Mouse (Mus musculus): ENCODE measurements at regions not wholly inside any gene's neighbourhood (a gene's known extent, or its start where the extent isn't known, plus 50 kb on each side); places are given as distances from the start of the nearest gene placed in this dataset.
A peak's percentile ranks its signal among the peaks of the same experiment; 100 is the strongest.

GRCm38 (mm10) chr2:173379736-173380135 is 103.4 kb upstream of the Pmepa1 start:
- H3K4me3 ChIP-seq (ENCODE audit: low read depth, low read length): no peak overlapping the region
- H3K9me3 ChIP-seq (ENCODE audit: control insufficient read depth): no peaks in the 10 kb centered on the region
- WGBS: 63% methylated on average over 1 of the region's 1 CpGs
- H3K4me1 ChIP-seq (replicated peaks; ENCODE audit: control insufficient read depth, insufficient read depth, low read length): peaks cover 3% of the 10 kb centered on the region; the same call in 1 of the 2 replicates
- H3K9ac ChIP-seq (ENCODE audit: low read depth, low read length): no peak overlapping the region
- no peaks in the 10 kb centered on the region for H3K36me3 ChIP-seq (ENCODE audit: control insufficient read depth, insufficient read depth)
- H3K4me2 ChIP-seq (replicated peaks; ENCODE audit: low read depth): no peak overlapping the region
- ATAC-seq: no peak
- no peaks in the 10 kb centered on the region for H3K27me3 ChIP-seq (replicated peaks; ENCODE audit: control insufficient read depth, insufficient read depth, low read length)
- no peak overlapping the region for H3K27ac ChIP-seq (ENCODE audit: low read depth, low read length)
- no peak for TF ChIP-seq CTCF (IDR thresholded peaks at IDR 0.05; ENCODE audit: low read depth)

- 41% methylated on average over 3 of the region's 3 CpGs for WGBS
- TF ChIP-seq CTCF (IDR thresholded peaks at IDR 0.05; ENCODE audit: low read depth): no peak
- Histone ChIP-seq H3K4me2 (replicated peaks; ENCODE audit: low read depth) (no peak overlapping the region), H3K9ac (ENCODE audit: low read depth, low read length) (no peak overlapping the region), H3K27ac (ENCODE audit: low read depth, low read length) (peak overlapping the region; percentile 22; the same call in 1 of the 2 replicates), H3K9me3 (ENCODE audit: control insufficient read depth) (no peaks in the 10 kb centered on the region), H3K36me3 (ENCODE audit: control insufficient read depth, insufficient read depth) (no peaks in the 10 kb centered on the region), H3K4me3 (ENCODE audit: low read depth, low read length) (no peak overlapping the region), H3K4me1 (replicated peaks; ENCODE audit: control insufficient read depth, insufficient read depth, low read length) (peaks cover 3% of the 10 kb centered on the region; the same call in 1 of the 2 replicates), H3K27me3 (replicated peaks; ENCODE audit: control insufficient read depth, insufficient read depth, low read length) (no peaks in the 10 kb centered on the region)
- ATAC-seq: no peak
Measured at GRCm38 (mm10) chr2:173380341-173380761, 104.0 kb upstream of the Pmepa1 start.

- Histone ChIP-seq H3K9ac (ENCODE audit: low read depth, low read length) (no peak overlapping the region), H3K4me2 (replicated peaks; ENCODE audit: low read depth) (no peak overlapping the region), H3K27ac (ENCODE audit: low read depth, low read length) (no peak overlapping the region), H3K27me3 (replicated peaks; ENCODE audit: control insufficient read depth, insufficient read depth, low read length) (no peaks in the 10 kb centered on the region), H3K4me1 (replicated peaks; ENCODE audit: control insufficient read depth, insufficient read depth, low read length) (peaks cover 3% of the 10 kb centered on the region; the same call in 1 of the 2 replicates), H3K9me3 (ENCODE audit: control insufficient read depth) (no peaks in the 10 kb centered on the region), H3K4me3 (ENCODE audit: low read depth, low read length) (no peak overlapping the region), H3K36me3 (ENCODE audit: control insufficient read depth, insufficient read depth) (no peaks in the 10 kb centered on the region)
- TF ChIP-seq CTCF (IDR thresholded peaks at IDR 0.05; ENCODE audit: low read depth): no peak
- WGBS: 13% methylated on average over 7 of the region's 7 CpGs
- ATAC-seq: peak; percentile 81
Measured at GRCm38 (mm10) chr2:173382176-173382813, 106.0 kb upstream of the Pmepa1 start.

- Histone ChIP-seq H3K27ac (ENCODE audit: low read depth, low read length) (no peak overlapping the region), H3K4me1 (replicated peaks; ENCODE audit: control insufficient read depth, insufficient read depth, low read length) (peaks cover 3% of the 10 kb centered on the region; the same call in 1 of the 2 replicates), H3K9me3 (ENCODE audit: control insufficient read depth) (no peaks in the 10 kb centered on the region), H3K27me3 (replicated peaks; ENCODE audit: control insufficient read depth, insufficient read depth, low read length) (no peaks in the 10 kb centered on the region), H3K4me3 (ENCODE audit: low read depth, low read length) (no peak overlapping the region), H3K36me3 (ENCODE audit: control insufficient read depth, insufficient read depth) (no peaks in the 10 kb centered on the region), H3K9ac (ENCODE audit: low read depth, low read length) (no peak overlapping the region), H3K4me2 (replicated peaks; ENCODE audit: low read depth) (no peak overlapping the region)
- ATAC-seq: no peak
- 61% methylated on average over 8 of the region's 8 CpGs for WGBS
- TF ChIP-seq CTCF (IDR thresholded peaks at IDR 0.05; ENCODE audit: low read depth): no peak
Measured at GRCm38 (mm10) chr2:173384935-173385586, 108.7 kb upstream of the Pmepa1 start.

GRCm38 (mm10) chr2:173385722-173386141 is 109.4 kb upstream of the Pmepa1 start:
- TF ChIP-seq CTCF (IDR thresholded peaks at IDR 0.05; ENCODE audit: low read depth): no peak
- 48% methylated on average over 9 of the region's 9 CpGs for whole genome bisulfite sequencing

GRCm38 (mm10) chr2:173388140-173388539 is 111.8 kb upstream of the Pmepa1 start:
- ATAC-seq: no peak

More at GRCm38 (mm10) chr2:173385722-173386141, 109.4 kb upstream of the Pmepa1 start:
- no peak for ATAC-seq
- no peak overlapping the region for H3K4me3 ChIP-seq (ENCODE audit: low read depth, low read length)
- H3K4me1 ChIP-seq (replicated peaks; ENCODE audit: control insufficient read depth, insufficient read depth, low read length): peaks cover 3% of the 10 kb centered on the region; the same call in 1 of the 2 replicates
- no peak overlapping the region for H3K4me2 ChIP-seq (replicated peaks; ENCODE audit: low read depth)
- no peak overlapping the region for H3K27ac ChIP-seq (ENCODE audit: low read depth, low read length)
- no peaks in the 10 kb centered on the region for H3K36me3 ChIP-seq (ENCODE audit: control insufficient read depth, insufficient read depth)
- no peaks in the 10 kb centered on the region for H3K9me3 ChIP-seq (ENCODE audit: control insufficient read depth)
- no peaks in the 10 kb centered on the region for H3K27me3 ChIP-seq (replicated peaks; ENCODE audit: control insufficient read depth, insufficient read depth, low read length)
- no peak overlapping the region for H3K9ac ChIP-seq (ENCODE audit: low read depth, low read length)

More at GRCm38 (mm10) chr2:173388140-173388539, 111.8 kb upstream of the Pmepa1 start:
- no peak overlapping the region for H3K4me2 ChIP-seq (replicated peaks; ENCODE audit: low read depth)
- H3K9ac ChIP-seq (ENCODE audit: low read depth, low read length): no peak overlapping the region
- H3K9me3 ChIP-seq (ENCODE audit: control insufficient read depth): no peaks in the 10 kb centered on the region
- 78% methylated on average over 4 of the region's 4 CpGs for WGBS
- TF ChIP-seq CTCF (IDR thresholded peaks at IDR 0.05; ENCODE audit: low read depth): no peak
- H3K27ac ChIP-seq (ENCODE audit: low read depth, low read length): no peak overlapping the region
- no peaks in the 10 kb centered on the region; the same call in 1 of the 2 replicates for H3K4me1 ChIP-seq (replicated peaks; ENCODE audit: control insufficient read depth, insufficient read depth, low read length)
- H3K36me3 ChIP-seq (ENCODE audit: control insufficient read depth, insufficient read depth): no peaks in the 10 kb centered on the region
- H3K4me3 ChIP-seq (ENCODE audit: low read depth, low read length): no peak overlapping the region
- no peaks in the 10 kb centered on the region for H3K27me3 ChIP-seq (replicated peaks; ENCODE audit: control insufficient read depth, insufficient read depth, low read length)
